Mouse (Mus musculus) embryonic facial prominence, embryonic 10.5 days (tissue): ENCODE measurements around the gene Ctxn1. TPM values are rescaled to one million over a fixed set of nuclear protein-coding genes. Genes with fewer than 3 reads are reported as not detected.
A peak's percentile ranks its signal among the peaks of the same experiment; 100 is the strongest.
"Not testable (repeated sequence)": the region's sequence is repeated elsewhere in the genome, so short reads cannot be mapped to it uniquely, and the experiment has no call there.

Experiments used
- DNase-seq: peaks from one replicate; pipeline ENCODE4 v3.0.0-alpha.2; 2017; ENCODE audit warnings: low spot score
- H3K27ac ChIP-seq: fragments of 300-500 bp; sonication (generic); replicated peaks from 2 replicates; pipeline ENCODE4 v1.5.1; 2016; ENCODE audit warnings: mild to moderate bottlenecking
- H3K27me3 ChIP-seq: fragments of 300-500 bp; sonication (generic); replicated peaks from 2 replicates; pipeline ENCODE4 v1.6.1; 2016; ENCODE audit warnings: low read depth, mild to moderate bottlenecking; ENCODE audit not compliant: poor library complexity, severe bottlenecking
- H3K36me3 ChIP-seq: fragments of 300-500 bp; sonication (generic); replicated peaks from 2 replicates; pipeline ENCODE4 v1.6.1; 2016; ENCODE audit warnings: mild to moderate bottlenecking, moderate library complexity
- H3K4me1 ChIP-seq: fragments of 300-500 bp; sonication (generic); 2 replicates; pipeline ENCODE4 v1.6.1; 2016
- H3K4me3 ChIP-seq: fragments of 300-500 bp; sonication (generic); 2 replicates; pipeline ENCODE4 v1.5.1; 2016; ENCODE audit warnings: mild to moderate bottlenecking, moderate library complexity
- H3K9me3 ChIP-seq: fragments of 300-500 bp; sonication (generic); 2 replicates; pipeline ENCODE4 v1.6.1; 2016; ENCODE audit warnings: mild to moderate bottlenecking
- WGBS: fragments of 180-500 bp; shearing (Covaris S2); methylation state at CpG from one replicate; pipeline ENCODE4 v1.1.7; 2016; 5-methylcytosine and 5-hydroxymethylcytosine counted together
- polyA plus RNA-seq: library from polyadenylated mRNA; unstranded; fragments of >200 nt; fragmentation: Nextera tagmentation; extraction: Ambion mirVana; gene quantifications from 2 replicates; pipeline ENCODE4 v1.2.1, GENCODE M21; 2016

Gene Ctxn1
- polyA plus RNA-seq, 1 experiment from 2014 or later, result 134 TPM

GRCm38 (mm10) chr8:4258678-4259077 lies 396 bp downstream of the Ctxn1 start:
- DNase-seq, result no peak
- peaks cover 36% of the 10 kb centered on the region for H3K4me1 ChIP-seq
- peaks cover 82% of the 10 kb centered on the region for H3K36me3 ChIP-seq
- peak overlapping the region; percentile 93 for H3K4me3 ChIP-seq
- H3K27ac ChIP-seq, result peak overlapping the region; percentile 98
- H3K9me3 ChIP-seq, result no peaks in the 10 kb centered on the region
- no peaks in the 10 kb centered on the region for H3K27me3 ChIP-seq
- under 1% methylated on average over 32 of the region's 32 CpGs for WGBS

GRCm38 (mm10) chr8:4258233-4258632 lies 841 bp downstream of the Ctxn1 start:
- H3K4me3 ChIP-seq, result peak overlapping the region; percentile 93
- H3K27me3 ChIP-seq, result no peaks in the 10 kb centered on the region
- peak overlapping the region; percentile 98 for H3K27ac ChIP-seq
- H3K9me3 ChIP-seq, result no peaks in the 10 kb centered on the region
- WGBS, result 2% methylated on average over 35 of the region's 35 CpGs
- H3K4me1 ChIP-seq, result peaks cover 39% of the 10 kb centered on the region
- peaks cover 77% of the 10 kb centered on the region for H3K36me3 ChIP-seq
- DNase-seq, result peak; percentile 92

GRCm38 (mm10) chr8:4257350-4257749 lies 1.7 kb downstream of the Ctxn1 start:
- 78% methylated on average over 4 of the region's 4 CpGs for WGBS
- no peak for DNase-seq

GRCm38 (mm10) chr8:4256911-4257310 lies 2.2 kb downstream of the Ctxn1 start:
- Histone ChIP-seq H3K4me3 (peak overlapping the region; percentile 93), H3K9me3 (no peaks in the 10 kb centered on the region), H3K36me3 (peaks cover 64% of the 10 kb centered on the region), H3K4me1 (peaks cover 47% of the 10 kb centered on the region), H3K27ac (0 out of 2 replicates have a peak overlapping the region, but pooled peaks have one; percentile 98), H3K27me3 (no peaks in the 10 kb centered on the region)
- WGBS, result 78% methylated on average over 4 of the region's 4 CpGs
- no peak for DNase-seq

More at GRCm38 (mm10) chr8:4257350-4257749, 1.7 kb downstream of the Ctxn1 start:
- H3K36me3 ChIP-seq, result peaks cover 68% of the 10 kb centered on the region
- H3K9me3 ChIP-seq, result no peaks in the 10 kb centered on the region
- H3K4me3 ChIP-seq, result peak overlapping the region; percentile 93
- H3K27ac ChIP-seq, result peak overlapping the region; percentile 98
- H3K4me1 ChIP-seq, result peaks cover 46% of the 10 kb centered on the region
- H3K27me3 ChIP-seq, result no peaks in the 10 kb centered on the region

- not testable (repeated sequence) for H3K9me3 ChIP-seq, H3K27me3 ChIP-seq, DNase-seq, H3K27ac ChIP-seq, H3K4me3 ChIP-seq
- H3K4me1 ChIP-seq, result peaks cover 51% of the 10 kb centered on the region
- WGBS, result 87% methylated on average over 7 of the region's 7 CpGs
- H3K36me3 ChIP-seq, result peaks cover 50% of the 10 kb centered on the region
Measured at GRCm38 (mm10) chr8:4255471-4255870, 3.6 kb downstream of the Ctxn1 start.

- 68% methylated on average over 6 of the region's 6 CpGs for WGBS
- H3K9me3 ChIP-seq, result no peaks in the 10 kb centered on the region
- DNase-seq, result no peak
- H3K4me1 ChIP-seq, result peaks cover 52% of the 10 kb centered on the region
- H3K4me3 ChIP-seq, result peak overlapping the region; percentile 86
- H3K27ac ChIP-seq, result no peak overlapping the region
- peaks cover 14% of the 10 kb centered on the region for H3K27me3 ChIP-seq
- H3K36me3 ChIP-seq, result peaks cover 50% of the 10 kb centered on the region
Measured at GRCm38 (mm10) chr8:4254001-4254400, 5.1 kb downstream of the Ctxn1 start.

- H3K36me3 ChIP-seq, result peaks cover 56% of the 10 kb centered on the region
Measured at GRCm38 (mm10) chr8:4252934-4253841, 5.9 kb downstream of the Ctxn1 start, which contains the start of gene Snapc2. Gene Snapc2, plus strand, starts transcription at chr8:4253080.

GRCm38 (mm10) chr8:4252116-4252760 lies 6.8 kb downstream of the Ctxn1 start:
- DNase-seq, result no peak
- Histone ChIP-seq H3K4me3 (peak overlapping the region; percentile 86), H3K9me3 (no peaks in the 10 kb centered on the region), H3K36me3 (peaks cover 56% of the 10 kb centered on the region), H3K4me1 (peaks cover 51% of the 10 kb centered on the region), H3K27me3 (peaks cover 27% of the 10 kb centered on the region), H3K27ac (peak overlapping the region; percentile 94; the same call in 1 of the 2 replicates)
- 50% methylated on average over 8 of the region's 8 CpGs for WGBS

More at GRCm38 (mm10) chr8:4252934-4253841, 5.9 kb downstream of the Ctxn1 start, which contains the start of gene Snapc2:
- Histone ChIP-seq H3K9me3 (no peaks in the 10 kb centered on the region), H3K4me3 (peak within 1 kb of the TSS; percentile 86), H3K4me1 (peaks cover 58% of the 10 kb centered on the region), H3K27me3 (peaks cover 21% of the 10 kb centered on the region), H3K27ac (peak within 1 kb of the TSS; percentile 94)
- under 1% methylated on average over 69 of the region's 69 CpGs for WGBS
- DNase-seq, result peak; percentile 95

GRCm38 (mm10) chr8:4250306-4250970 lies 8.6 kb downstream of the Ctxn1 start:
- peak; percentile 88 for DNase-seq
- H3K27me3 ChIP-seq, result peaks cover 27% of the 10 kb centered on the region
- no peaks in the 10 kb centered on the region for H3K9me3 ChIP-seq
- 0 out of 2 replicates have a peak overlapping the region, but pooled peaks have one; percentile 12 for H3K4me3 ChIP-seq
- WGBS, result 29% methylated on average over 26 of the region's 26 CpGs
- peaks cover 45% of the 10 kb centered on the region for H3K4me1 ChIP-seq
- peaks cover 56% of the 10 kb centered on the region for H3K36me3 ChIP-seq
- no peak overlapping the region for H3K27ac ChIP-seq

- peak overlapping the region; percentile 25 for H3K4me3 ChIP-seq
- peaks cover 56% of the 10 kb centered on the region for H3K36me3 ChIP-seq
Measured at GRCm38 (mm10) chr8:4249213-4249612, 9.9 kb downstream of the Ctxn1 start.

GRCm38 (mm10) chr8:4247951-4248540 lies 11.0 kb downstream of the Ctxn1 start, which contains the start of gene Tgfbr3l:
Gene Tgfbr3l, plus strand, starts transcription at chr8:4248214.
- H3K4me1 ChIP-seq, result peaks cover 34% of the 10 kb centered on the region
- WGBS, result 78% methylated on average over 15 of the region's 15 CpGs
- H3K4me3 ChIP-seq, result peak within 1 kb of the TSS; percentile 25
- H3K36me3 ChIP-seq, result peaks cover 67% of the 10 kb centered on the region
- no peaks in the 10 kb centered on the region for H3K9me3 ChIP-seq
- no peak within 1 kb of the TSS for H3K27ac ChIP-seq
- no peak for DNase-seq
- H3K27me3 ChIP-seq, result peaks cover 27% of the 10 kb centered on the region

More at GRCm38 (mm10) chr8:4249213-4249612, 9.9 kb downstream of the Ctxn1 start:
- DNase-seq, result peak; percentile 69
- H3K27me3 ChIP-seq, result peaks cover 27% of the 10 kb centered on the region
- H3K27ac ChIP-seq, result peak overlapping the region; percentile 37; the same call in 1 of the 2 replicates
- 12% methylated on average over 29 of the region's 29 CpGs for WGBS
- no peaks in the 10 kb centered on the region for H3K9me3 ChIP-seq
- peaks cover 43% of the 10 kb centered on the region for H3K4me1 ChIP-seq
